Mouse (Mus musculus): ENCODE results near the gene Nxnl1.

- no peak for TF ChIP-seq CTCF (conservative IDR thresholded peaks at IDR 0.05; ENCODE audit: low read length)
- no peak for TF ChIP-seq NANOG (IDR thresholded peaks at IDR 0.05; ENCODE audit: borderline replicate concordance, low read length)
These were observed 45.7 kb upstream of the Nxnl1 start for GRCm38 (mm10) chr8:71612141-71612540.
